Mouse (Mus musculus) granulocyte monocyte progenitor cell, adult 5-6 weeks (primary cell): Measurements from ENCODE around the gene Slc19a3. TPM values are rescaled to one million over a fixed set of nuclear protein-coding genes. Genes with fewer than 3 reads are reported as not detected.

Source experiments
- total RNA-seq, 2 experiments: library from RNA; stranded (forward) in 1 of 2; stranded (reverse) in 1 of 2; fragments of 200-712, 200-1000 nt in 1 of 2; fragments of >200 nt in 1 of 2; fragmentation: Nextera tagmentation in 1 of 2; gene quantifications; 2 replicates each; pipeline ENCODE4 v1.2.3; 2014 to 2017

The Slc19a3 gene
- total RNA-seq, 2 experiments from 2014 or later, result not detected

Other genes starting within 250 kb of the Slc19a3 start
- 23.1 and 26.3 TPM in 2 replicates for gene Agfg1, start 199.0 kb downstream of the Slc19a3 start, total RNA-seq (2014; fragmentation: Nextera tagmentation)
- 32.5 and 33.5 TPM in 2 replicates for gene Agfg1, start 199.0 kb downstream of the Slc19a3 start, total RNA-seq (2017)
- 1.5 TPM in 1 of 2 replicates, not detected in the other for gene A030005L19Rik, start 125.1 kb downstream of the Slc19a3 start, total RNA-seq (2014; fragmentation: Nextera tagmentation)
- not detected in 2 replicates for gene A030005L19Rik, start 125.1 kb downstream of the Slc19a3 start, total RNA-seq (2017)
- not detected in 2 replicates for gene A030014E15Rik, start 113.5 kb downstream of the Slc19a3 start, total RNA-seq (2014; fragmentation: Nextera tagmentation)
- gene A030014E15Rik, start 113.5 kb downstream of the Slc19a3 start, total RNA-seq (2017), result not detected in 2 replicates
- not detected in 2 replicates for gene Gm6217, start 107.0 kb downstream of the Slc19a3 start, total RNA-seq (2014; fragmentation: Nextera tagmentation)
- gene Gm6217, start 107.0 kb downstream of the Slc19a3 start, total RNA-seq (2017), result not detected in 2 replicates
- gene A030003K21Rik, start 95.1 kb downstream of the Slc19a3 start, total RNA-seq (2014; fragmentation: Nextera tagmentation), result not detected in 2 replicates
- gene A030003K21Rik, start 95.1 kb downstream of the Slc19a3 start, total RNA-seq (2017), result not detected in 2 replicates
- gene Gm7544, start 82.4 kb downstream of the Slc19a3 start, total RNA-seq (2014; fragmentation: Nextera tagmentation), result not detected in 2 replicates
- gene Gm7544, start 82.4 kb downstream of the Slc19a3 start, total RNA-seq (2017), result not detected in 2 replicates
- gene Gm47955, start 78.2 kb downstream of the Slc19a3 start, total RNA-seq (2014; fragmentation: Nextera tagmentation), result not detected in 2 replicates
- gene Gm47955, start 78.2 kb downstream of the Slc19a3 start, total RNA-seq (2017), result not detected in 2 replicates
- gene Gm47959, start 37.9 kb downstream of the Slc19a3 start, total RNA-seq (2014; fragmentation: Nextera tagmentation), result not detected in 2 replicates
- not detected in 2 replicates for gene Gm47959, start 37.9 kb downstream of the Slc19a3 start, total RNA-seq (2017)
- not detected in 2 replicates for gene Krtap28-10, start 4.0 kb upstream of the Slc19a3 start, total RNA-seq (2014; fragmentation: Nextera tagmentation)
- not detected in 2 replicates for gene Krtap28-10, start 4.0 kb upstream of the Slc19a3 start, total RNA-seq (2017)
- gene Gm47969, start 6.5 kb upstream of the Slc19a3 start, total RNA-seq (2014; fragmentation: Nextera tagmentation), result not detected in 2 replicates
- gene Gm47969, start 6.5 kb upstream of the Slc19a3 start, total RNA-seq (2017), result not detected in 2 replicates
- gene A030005K14Rik, start 20.9 kb upstream of the Slc19a3 start, total RNA-seq (2014; fragmentation: Nextera tagmentation), result not detected in 2 replicates
- not detected in 2 replicates for gene A030005K14Rik, start 20.9 kb upstream of the Slc19a3 start, total RNA-seq (2017)
- gene Krtap28-13, start 22.5 kb upstream of the Slc19a3 start, total RNA-seq (2014; fragmentation: Nextera tagmentation), result not detected in 2 replicates
- not detected in 2 replicates for gene Krtap28-13, start 22.5 kb upstream of the Slc19a3 start, total RNA-seq (2017)
- not detected in 2 replicates for gene Ccl20, start 78.3 kb upstream of the Slc19a3 start, total RNA-seq (2014; fragmentation: Nextera tagmentation)
- not detected in 2 replicates for gene Ccl20, start 78.3 kb upstream of the Slc19a3 start, total RNA-seq (2017)
- not detected in 2 replicates for gene Daw1, start 121.3 kb upstream of the Slc19a3 start, total RNA-seq (2014; fragmentation: Nextera tagmentation)
- not detected in 2 replicates for gene Daw1, start 121.3 kb upstream of the Slc19a3 start, total RNA-seq (2017)